Comparison of ENCODE assay signal across 20 mouse cellular contexts in the genomic region with DNA sequence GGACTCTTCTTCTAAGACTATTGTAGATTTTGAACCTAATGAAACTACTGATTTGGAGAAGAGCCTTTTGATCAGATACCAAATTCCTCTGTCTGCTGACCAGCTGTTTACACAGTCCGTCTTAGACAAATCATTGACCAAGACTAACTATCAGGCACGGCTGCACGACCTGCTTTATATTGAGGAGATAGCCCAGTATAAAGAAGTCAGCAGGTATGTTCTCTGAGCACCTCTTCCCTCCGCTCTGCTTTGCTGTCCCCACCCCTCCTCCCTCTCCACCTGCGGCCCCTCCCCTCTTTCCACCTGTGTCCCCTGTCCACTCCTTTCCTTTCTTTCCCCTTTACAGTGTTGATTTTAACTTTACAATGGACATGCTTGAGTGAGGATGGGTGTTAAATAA.
"Had no signal": no experiment of that assay in that cellular context is flagged by ENCODE, and none has a peak within 500 bp of the region (broad histone marks: within the 10 kb centered on the region; RNA-seq: fewer than 3 reads in every experiment).

No protein-coding gene starts in this region.

- H3K9ac ChIP-seq: lung, embryonic 14.5 days; midbrain, embryonic 12.5 days; neural tube, embryonic 13.5 days; neural tube, embryonic 15.5 days; stomach, embryonic 15.5 days had no signal

- DNase-seq: lung, adult 18-20 months; lung, embryonic 14.5 days; lung, postnatal 10 days; lung, postnatal 4 days; midbrain, embryonic 14.5 days; retina, postnatal 1 day; right cerebral cortex, adult 18-20 months; right cerebral cortex, postnatal 25 days; right cerebral cortex, postnatal 4 days; thymus, adult 2 months; thymus, postnatal 25 days; thymus, postnatal 4 days had no signal

- H3K4me3 ChIP-seq: midbrain, embryonic 10.5 days; midbrain, embryonic 12.5 days; myocyte; neural tube, embryonic 13.5 days; neural tube, embryonic 15.5 days; stomach, embryonic 15.5 days had no signal

- H3K4me2 ChIP-seq: lung, embryonic 14.5 days; midbrain, embryonic 12.5 days; neural tube, embryonic 13.5 days; neural tube, embryonic 15.5 days; stomach, embryonic 15.5 days had no signal

- H3K27me3 ChIP-seq: midbrain, embryonic 12.5 days; neural tube, embryonic 13.5 days; neural tube, embryonic 15.5 days; stomach, embryonic 15.5 days had no signal

- H3K27ac ChIP-seq: midbrain, embryonic 10.5 days; midbrain, embryonic 12.5 days; neural tube, embryonic 13.5 days; neural tube, embryonic 15.5 days; stomach, embryonic 15.5 days; stomach, postnatal 0 days had no signal

- H3K4me1 ChIP-seq: midbrain, embryonic 12.5 days; neural tube, embryonic 13.5 days; stomach, embryonic 15.5 days had no signal

- ATAC-seq: midbrain, embryonic 16.5 days had no signal

- H3K9me3 ChIP-seq: midbrain, embryonic 10.5 days; midbrain, embryonic 12.5 days; neural tube, embryonic 13.5 days; neural tube, embryonic 15.5 days; stomach, embryonic 15.5 days had no signal
